Comparison of ENCODE assay signal across 8 mouse cellular contexts in the genomic region with DNA sequence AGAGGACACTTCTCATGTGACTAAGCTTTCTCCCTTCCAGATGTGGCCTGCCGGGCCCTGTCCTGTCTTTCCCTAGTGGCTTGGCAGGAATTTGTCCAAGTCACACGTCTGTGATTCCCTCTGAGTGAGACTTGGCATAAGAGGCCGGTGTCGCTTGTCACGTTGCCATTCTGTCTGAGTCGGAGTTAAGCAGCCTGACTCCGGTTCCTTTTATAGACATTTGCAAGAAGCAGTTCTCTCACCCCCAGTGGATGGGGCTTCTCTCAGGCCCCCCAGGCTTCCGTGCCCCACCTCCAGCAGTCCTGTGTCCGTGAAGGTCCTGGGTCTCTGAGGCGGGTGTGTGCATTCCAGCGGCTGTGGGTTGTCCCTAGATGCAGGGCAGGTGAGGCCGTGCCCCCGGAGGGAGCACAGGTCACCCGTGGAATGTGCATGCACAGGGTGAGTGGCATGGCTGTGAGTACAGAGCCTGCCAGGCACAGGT. TPM values are rescaled to one million over a fixed set of nuclear protein-coding genes. Genes with fewer than 3 reads are reported as not detected.
DNase-seq lines count a peak whose midpoint lies in the region; ATAC-seq and TF ChIP-seq lines count a peak whose summit lies in the region.

No protein-coding gene starts in this region.

- H3K27me3 ChIP-seq in hindbrain, postnatal 0 days (ENCODE audit: insufficient read depth, low read length), result no peaks in the 10 kb centered on the region
- H3K27me3 ChIP-seq in liver, embryonic 15.5 days, result peaks cover 8% of the 10 kb centered on the region; the same call in 1 of the 2 replicates

- TF ChIP-seq CTCF in brain, embryonic 14.5 days (IDR thresholded peaks at IDR 0.05; ENCODE audit: borderline replicate concordance, extremely low read depth, insufficient read depth, insufficient read length), result no peak
- TF ChIP-seq CTCF in hindbrain, postnatal 0 days (IDR thresholded peaks at IDR 0.05; ENCODE audit: low read depth), result no peak

- no peak for ATAC-seq in hindbrain, postnatal 0 days
- no peak for ATAC-seq in liver, embryonic 15.5 days (ENCODE audit: insufficient read depth)
- ATAC-seq in megakaryocyte progenitor cell, adult 5-6 weeks (replicated peaks; ENCODE audit: poor library complexity), result no peak

- H3K27ac ChIP-seq in hindbrain, postnatal 0 days, result no peak overlapping the region
- H3K27ac ChIP-seq in liver, embryonic 15.5 days (replicated peaks), result no peak overlapping the region

- H3K9ac ChIP-seq in hindbrain, postnatal 0 days (replicated peaks; ENCODE audit: low read length), result 0 out of 2 replicates have a peak overlapping the region, but pooled peaks have one; percentile 21
- no peak overlapping the region for H3K9ac ChIP-seq in liver, embryonic 15.5 days

- peak overlapping the region; percentile 11 for H3K4me3 ChIP-seq in hindbrain, postnatal 0 days (ENCODE audit: low read length)
- H3K4me3 ChIP-seq in liver, embryonic 15.5 days (replicated peaks), result no peak overlapping the region

- H3K9me3 ChIP-seq in hindbrain, postnatal 0 days (ENCODE audit: low read length), result no peaks in the 10 kb centered on the region
- H3K9me3 ChIP-seq in liver, embryonic 15.5 days (replicated peaks), result no peaks in the 10 kb centered on the region

- peaks cover 4% of the 10 kb centered on the region; the same call in 1 of the 2 replicates for H3K36me3 ChIP-seq in hindbrain, postnatal 0 days (ENCODE audit: insufficient read depth, low read length)
- 0 out of 2 replicates have a peak, but pooled peaks cover 2% of the 10 kb centered on the region for H3K36me3 ChIP-seq in liver, embryonic 15.5 days (replicated peaks)

- H3K4me2 ChIP-seq in hindbrain, postnatal 0 days (ENCODE audit: low read depth, low read length), result peak overlapping the region; percentile 73
- 0 out of 2 replicates have a peak overlapping the region, but pooled peaks have one; percentile 3 for H3K4me2 ChIP-seq in liver, embryonic 15.5 days

- 33% methylated on average over 14 of the region's 14 CpGs for WGBS in hindbrain, postnatal 0 days
- WGBS in liver, embryonic 15.5 days (ENCODE audit: insufficient replicate concordance), result 71% methylated on average over 14 of the region's 14 CpGs

- no peak for TF ChIP-seq POLR2A in brain, embryonic 14.5 days (IDR thresholded peaks at IDR 0.05; ENCODE audit: borderline replicate concordance, extremely low read depth, insufficient read depth, insufficient read length, poor library complexity, severe bottlenecking)

- intact Hi-C loops in gastrocnemius, postnatal 14 days (cut with DNase I; ENCODE audit: low total_unique reads), result no loop called here

- peaks cover 32% of the 10 kb centered on the region for H3K4me1 ChIP-seq in hindbrain, postnatal 0 days (ENCODE audit: insufficient read depth, low read length)
- H3K4me1 ChIP-seq in liver, embryonic 15.5 days (replicated peaks), result peaks cover 52% of the 10 kb centered on the region

- DNase-seq in Muller cell, postnatal 12 days (ENCODE audit: inconsistent ontology term), result peak; percentile 38
- DNase-seq in brain, embryonic 14.5 days (ENCODE audit: low read depth), result peak; percentile 63
- DNase-seq in gastrocnemius, postnatal 14 days, result peak; percentile 59
- DNase-seq in hindbrain, postnatal 0 days (ENCODE audit: low spot score), result no peak
- peak; percentile 44 for DNase-seq in right cerebral cortex, postnatal 4 days
- DNase-seq in thymus, postnatal 36 days, result no peak

RNA-seq across cellular contexts. Expression of a gene that starts 13.9 kb away (rescaled TPM):
- 97.3 and 129 TPM in 2 replicates for polyA plus RNA-seq in brain, embryonic 14.5 days (2012; rRNA removed)
- 10 to 100 TPM; 39.1 to 39.7 TPM for total RNA-seq in gastrocnemius, postnatal 14 days (2021)
- 18.2 and 22.1 TPM in 2 replicates for total RNA-seq in hindbrain, postnatal 0 days (2014; rRNA removed)
- 113 and 114 TPM in 2 replicates for polyA plus RNA-seq in hindbrain, postnatal 0 days (2015; fragmentation: Nextera tagmentation; extraction: Ambion mirVana)
- polyA plus RNA-seq in liver, embryonic 15.5 days (2015; fragmentation: Nextera tagmentation; extraction: Ambion mirVana), result 20.3 and 21.0 TPM in 2 replicates
- total RNA-seq in megakaryocyte progenitor cell, adult 5-6 weeks (2015), result 23.8 and 25.6 TPM in 2 replicates
- 7.8 and 15.5 TPM in 2 replicates for total RNA-seq in megakaryocyte progenitor cell, adult 5-6 weeks (2017)

RNA-seq across cellular contexts. Expression of a gene that starts 34.8 kb away (rescaled TPM):
- 58.0 and 59.4 TPM in 2 replicates for polyA plus RNA-seq in brain, embryonic 14.5 days (2012; rRNA removed)
- total RNA-seq in gastrocnemius, postnatal 14 days (2021), result 10 to 100 TPM; 13.9 to 17.8 TPM
- 66.2 and 77.5 TPM in 2 replicates for total RNA-seq in hindbrain, postnatal 0 days (2014; rRNA removed)
- polyA plus RNA-seq in hindbrain, postnatal 0 days (2015; fragmentation: Nextera tagmentation; extraction: Ambion mirVana), result 34.1 and 34.7 TPM in 2 replicates
- 3.1 and 3.3 TPM in 2 replicates for polyA plus RNA-seq in liver, embryonic 15.5 days (2015; fragmentation: Nextera tagmentation; extraction: Ambion mirVana)
- 2.0 and 2.3 TPM in 2 replicates for total RNA-seq in megakaryocyte progenitor cell, adult 5-6 weeks (2015)
- total RNA-seq in megakaryocyte progenitor cell, adult 5-6 weeks (2017), result 2.1 and 2.5 TPM in 2 replicates

Comparison
In these comparisons a context has a peak if more than half of its experiments do, and no peak if none do; other contexts are left out.
1. DNase-seq: peak in Muller cell, postnatal 12 days (single experiment), brain, embryonic 14.5 days (single experiment), gastrocnemius, postnatal 14 days (single experiment) and right cerebral cortex, postnatal 4 days (single experiment); none in hindbrain, postnatal 0 days (single experiment) and thymus, postnatal 36 days (0 of 2).
2. RNA of a gene that starts 34.8 kb away (total RNA-seq): 66.2 to 77.5 TPM in hindbrain, postnatal 0 days and 13.9 to 17.8 TPM in gastrocnemius, postnatal 14 days; 2.0 to 2.5 TPM in megakaryocyte progenitor cell, adult 5-6 weeks; every median in the first group is over 4 times any median in the second.